Mouse (Mus musculus) T-helper 17 cell (primary cell): ENCODE data around the gene Ccdc180.

Experiments used
- in situ Hi-C, 2 experiments: fragments of 300-600 bp; cut with MboI, MseI; formaldehyde crosslinking; loops; 1 replicate in 1 of 2; 2 replicates in 1 of 2; pipeline ENCODE4 v1.15.1; 2025; ENCODE audit warnings: high pct_unique_total_duplicates in 2 of 2

Ccdc180 gene

GRCm38 (mm10) chr4:45969051-45969450, 78.9 kb downstream of the Ccdc180 start:
- in situ Hi-C loops = no loop called here

GRCm38 (mm10) chr4:45970048-45970560, 80.0 kb downstream of the Ccdc180 start:
- in situ Hi-C loops = no loop called here

- in situ Hi-C loops = no loop called here
These were observed 81.8 kb downstream of the Ccdc180 start for GRCm38 (mm10) chr4:45971806-45972447.

- in situ Hi-C loops = no loop called here
These were observed 82.3 kb downstream of the Ccdc180 start for GRCm38 (mm10) chr4:45972448-45972854.

GRCm38 (mm10) chr4:45972951-45973350, 82.8 kb downstream of the Ccdc180 start:
- in situ Hi-C loops = no loop called here

GRCm38 (mm10) chr4:45976931-45977667, 87.0 kb downstream of the Ccdc180 start:
- in situ Hi-C loops = no loop called here

- in situ Hi-C loops = loop anchor here in 1 of 2 experiments (10.0 kb wide), 1 partner anchor 1155 kb away; no protein-coding TSS in a partner anchor
These were observed 89.8 kb downstream of the Ccdc180 start for GRCm38 (mm10) chr4:45979916-45980315.

- in situ Hi-C loops = loop anchor here in 1 of 2 experiments (10.0 kb wide), 1 partner anchor 1156 kb away; no protein-coding TSS in a partner anchor
These were observed 91.0 kb downstream of the Ccdc180 start for GRCm38 (mm10) chr4:45981054-45981453.

GRCm38 (mm10) chr4:45990427-45991135, 100.5 kb downstream of the Ccdc180 start:
- in situ Hi-C loops = no loop called here

- in situ Hi-C loops = no loop called here
These were observed 108.4 kb downstream of the Ccdc180 start for GRCm38 (mm10) chr4:45998536-45998935.
